Comparison of ENCODE assay signal across 15 mouse cellular contexts in genomic region chr13:107362806-107363687, GRCm38 (mm10).
DNase-seq lines count a peak whose midpoint lies in the region; ATAC-seq and TF ChIP-seq lines count a peak whose summit lies in the region.
"Had no signal": no experiment of that assay in that cellular context is flagged by ENCODE, and none has a peak within 500 bp of the region (broad histone marks: within the 10 kb centered on the region; RNA-seq: fewer than 3 reads in every experiment).

No protein-coding gene starts in this region.

- H3K27ac ChIP-seq in forebrain, postnatal 0 days (ENCODE audit: low read depth, low read length), result 0 out of 2 replicates have a peak overlapping the region, but pooled peaks have one; percentile 29
- no peak overlapping the region for H3K27ac ChIP-seq in forebrain, embryonic 14.5 days (ENCODE audit: low read depth, low read length)
- H3K27ac ChIP-seq in lung, embryonic 16.5 days (ENCODE audit: low read length), result no peak overlapping the region; the same call in 1 of the 2 replicates
- H3K27ac ChIP-seq: limb, embryonic 12.5 days had no signal

- no peak overlapping the region for H3K9ac ChIP-seq in forebrain, postnatal 0 days
- H3K9ac ChIP-seq in forebrain, embryonic 14.5 days (ENCODE audit: low read length), result no peak overlapping the region
- no peak overlapping the region for H3K9ac ChIP-seq in lung, embryonic 16.5 days (ENCODE audit: low read length)
- H3K9ac ChIP-seq: limb, embryonic 12.5 days; liver, postnatal 0 days had no signal

- H3K4me2 ChIP-seq in forebrain, postnatal 0 days (ENCODE audit: low read depth), result no peak overlapping the region
- no peak overlapping the region for H3K4me2 ChIP-seq in forebrain, embryonic 14.5 days (ENCODE audit: low read length)
- no peak overlapping the region for H3K4me2 ChIP-seq in lung, embryonic 16.5 days (ENCODE audit: low read depth, low read length)
- H3K4me2 ChIP-seq: limb, embryonic 12.5 days; midbrain, embryonic 11.5 days had no signal

- DNase-seq in forebrain, postnatal 0 days, result peak; percentile 38
- DNase-seq in forebrain, embryonic 14.5 days (ENCODE audit: low spot score), result no peak
- DNase-seq in kidney, postnatal 10 days, result peak; percentile 30
- no peak for DNase-seq in kidney, adult 11 months
- no peak for DNase-seq in lung, postnatal 25 days (ENCODE audit: low spot score)
- peak; percentile 39 for DNase-seq in brain, adult 2 months (ENCODE audit: low read depth, low spot score)
- DNase-seq: cerebellum, adult 11 months; embryo, embryonic 11 days; kidney, postnatal 25 days; liver, postnatal 0 days; right cerebral cortex, postnatal 4 days; thymus, postnatal 25 days had no signal

- no peaks in the 10 kb centered on the region for H3K36me3 ChIP-seq in forebrain, postnatal 0 days (ENCODE audit: insufficient read depth)
- no peaks in the 10 kb centered on the region for H3K36me3 ChIP-seq in forebrain, embryonic 14.5 days (ENCODE audit: control insufficient read depth, insufficient read depth, low read length)
- no peaks in the 10 kb centered on the region for H3K36me3 ChIP-seq in lung, embryonic 16.5 days (ENCODE audit: control insufficient read depth, insufficient read depth, low read length)
- H3K36me3 ChIP-seq: limb, embryonic 12.5 days had no signal

- no peaks in the 10 kb centered on the region for H3K27me3 ChIP-seq in forebrain, postnatal 0 days (ENCODE audit: insufficient read depth, low read length)
- no peaks in the 10 kb centered on the region for H3K27me3 ChIP-seq in forebrain, embryonic 14.5 days (replicated peaks; ENCODE audit: control insufficient read depth, insufficient read depth, low read length)
- H3K27me3 ChIP-seq in lung, embryonic 16.5 days (ENCODE audit: control insufficient read depth, insufficient read depth, low read depth, low read length), result no peaks in the 10 kb centered on the region
- H3K27me3 ChIP-seq: limb, embryonic 12.5 days had no signal

- H3K4me1 ChIP-seq in forebrain, postnatal 0 days (ENCODE audit: insufficient read depth), result 0 out of 2 replicates have a peak, but pooled peaks cover 3% of the 10 kb centered on the region
- H3K4me1 ChIP-seq in forebrain, embryonic 14.5 days (ENCODE audit: control insufficient read depth, insufficient read depth, low read length), result no peaks in the 10 kb centered on the region
- no peaks in the 10 kb centered on the region for H3K4me1 ChIP-seq in lung, embryonic 16.5 days (replicated peaks; ENCODE audit: control insufficient read depth, insufficient read depth, low read length)
- H3K4me1 ChIP-seq: limb, embryonic 12.5 days had no signal

- H3K9me3 ChIP-seq in forebrain, postnatal 0 days (ENCODE audit: low read length), result no peaks in the 10 kb centered on the region
- H3K9me3 ChIP-seq in forebrain, embryonic 14.5 days (replicated peaks; ENCODE audit: control insufficient read depth, low read length), result no peaks in the 10 kb centered on the region
- no peaks in the 10 kb centered on the region for H3K9me3 ChIP-seq in lung, embryonic 16.5 days (ENCODE audit: control insufficient read depth, low read length)
- H3K9me3 ChIP-seq: limb, embryonic 12.5 days had no signal

- ATAC-seq in forebrain, postnatal 0 days, result peak; percentile 53
- ATAC-seq in forebrain, embryonic 14.5 days, result no peak
- peak; percentile 81 for ATAC-seq in lung, embryonic 16.5 days (ENCODE audit: low read depth)
- ATAC-seq: liver, postnatal 0 days had no signal

- no peak for TF ChIP-seq CTCF in forebrain, postnatal 0 days (IDR thresholded peaks at IDR 0.05; ENCODE audit: low read depth)

- 67% methylated on average over 8 of the region's 8 CpGs for WGBS in forebrain, postnatal 0 days
- WGBS in forebrain, embryonic 14.5 days, result 84% methylated on average over 8 of the region's 8 CpGs
- 59% methylated on average over 8 of the region's 8 CpGs for WGBS in lung, embryonic 16.5 days

- no peak overlapping the region for H3K4me3 ChIP-seq in forebrain, postnatal 0 days (ENCODE audit: low read depth, low read length)
- no peak overlapping the region for H3K4me3 ChIP-seq in forebrain, embryonic 14.5 days (ENCODE audit: low read depth, low read length)
- no peak overlapping the region for H3K4me3 ChIP-seq in lung, embryonic 16.5 days (ENCODE audit: low read length)
- H3K4me3 ChIP-seq: limb, embryonic 12.5 days had no signal

Comparison
In these comparisons a context has a peak if more than half of its experiments do, and no peak if none do; other contexts are left out.
1. DNase-seq: peak in forebrain, postnatal 0 days (single experiment), kidney, postnatal 10 days (single experiment) and brain, adult 2 months (single experiment); none in forebrain, embryonic 14.5 days (single experiment), kidney, adult 11 months (single experiment) and lung, postnatal 25 days (single experiment).